Comparison of ENCODE assay signal across 7 mouse cellular contexts in the genomic region with DNA sequence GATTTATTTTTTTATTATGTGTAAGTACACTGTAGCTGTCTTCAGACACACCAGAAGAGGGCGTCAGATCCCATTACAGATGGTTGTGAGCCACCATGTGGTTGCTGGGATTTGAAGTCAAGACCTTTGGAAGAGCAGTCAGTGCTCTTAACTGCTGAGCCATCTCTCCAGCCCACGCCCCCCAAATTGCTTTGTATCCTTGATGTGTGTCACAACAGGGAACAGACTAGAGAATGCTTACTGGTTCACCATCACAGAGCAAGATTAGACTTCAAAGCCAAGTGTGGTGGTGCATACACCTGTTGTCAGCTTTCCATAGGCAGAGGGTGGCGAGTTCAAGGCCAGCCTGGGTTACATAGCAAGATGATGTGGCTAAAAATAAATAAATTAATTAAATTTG. TPM values are rescaled to one million over a fixed set of nuclear protein-coding genes. Genes with fewer than 3 reads are reported as not detected.
DNase-seq lines count a peak whose midpoint lies in the region; ATAC-seq and TF ChIP-seq lines count a peak whose summit lies in the region.
"Not testable (repeated sequence)": the region's sequence is repeated elsewhere in the genome, so short reads cannot be mapped to it uniquely, and the experiment has no call there.

No protein-coding gene starts in this region.

- 46% methylated on average over 3 of the region's 3 CpGs for WGBS in heart, embryonic 11.5 days (ENCODE audit: insufficient replicate concordance)
- 52% methylated on average over 3 of the region's 3 CpGs for WGBS in hindbrain, embryonic 16.5 days
- 48% methylated on average over 3 of the region's 3 CpGs for WGBS in limb, embryonic 11.5 days
- WGBS in lung, embryonic 15.5 days: 50% methylated on average over 3 of the region's 3 CpGs

- not testable (repeated sequence) for H3K4me1 ChIP-seq in MEL (ENCODE audit: control insufficient read depth in 1 of 2, insufficient read depth in 2 of 2, low read length in 2 of 2); embryonic fibroblast, embryonic 13.5 days (ENCODE audit: control insufficient read depth, insufficient read depth, low read length); heart, embryonic 11.5 days (ENCODE audit: control insufficient read depth, insufficient read depth, low read length); hindbrain, embryonic 16.5 days (ENCODE audit: control insufficient read depth, insufficient read depth, low read depth, low read length); limb, embryonic 11.5 days (ENCODE audit: control insufficient read depth, insufficient read depth, low read length); lung, embryonic 15.5 days

- peak overlapping the region; percentile 84 for H3K4me2 ChIP-seq in heart, embryonic 11.5 days
- peak overlapping the region; percentile 97 for H3K4me2 ChIP-seq in hindbrain, embryonic 16.5 days (ENCODE audit: low read length)
- H3K4me2 ChIP-seq in limb, embryonic 11.5 days (ENCODE audit: low read depth, severe bottlenecking): peak overlapping the region; percentile 73
- H3K4me2 ChIP-seq in lung, embryonic 15.5 days: peak overlapping the region; percentile 77
- H3K4me2 ChIP-seq in myocyte (ENCODE audit: low read depth): peak overlapping the region; percentile 94

- not testable (repeated sequence) for H3K27ac ChIP-seq in MEL (ENCODE audit: control insufficient read depth, low read depth, low read length); embryonic fibroblast, embryonic 13.5 days (ENCODE audit: insufficient read depth, low read length); heart, embryonic 11.5 days (ENCODE audit: low read depth, low read length); hindbrain, embryonic 16.5 days (ENCODE audit: low read depth, low read length); limb, embryonic 11.5 days (replicated peaks; ENCODE audit: low read depth, low read length); lung, embryonic 15.5 days

- H3K79me2 ChIP-seq in MEL (ENCODE audit: control insufficient read depth, insufficient read depth, low read length, poor library complexity): peaks cover 14% of the 10 kb centered on the region
- peaks cover 10% of the 10 kb centered on the region for H3K79me2 ChIP-seq in myocyte (ENCODE audit: control insufficient read depth, insufficient read depth)

- not testable (repeated sequence) for ATAC-seq in heart, embryonic 11.5 days (replicated peaks; ENCODE audit: insufficient number of reproducible peaks, low FRiP score, low TSS enrichment); hindbrain, embryonic 16.5 days; limb, embryonic 11.5 days (ENCODE audit: insufficient number of reproducible peaks, low FRiP score, low TSS enrichment, low read depth); lung, embryonic 15.5 days (ENCODE audit: borderline replicate concordance, extremely low read depth, low FRiP score, low TSS enrichment)

- TF ChIP-seq EP300 in MEL (IDR thresholded peaks at IDR 0.05; ENCODE audit: low read depth in 1 of 2, low read length in 2 of 2): not testable (repeated sequence)

- H3K36me3 ChIP-seq in MEL (ENCODE audit: control insufficient read depth in 1 of 2, insufficient read depth in 2 of 2, low read length in 2 of 2); myocyte (ENCODE audit: control insufficient read depth, insufficient read depth): not testable (repeated sequence)
- H3K36me3 ChIP-seq in heart, embryonic 11.5 days (ENCODE audit: control insufficient read depth, insufficient read depth, low read length): peaks cover 15% of the 10 kb centered on the region
- H3K36me3 ChIP-seq in hindbrain, embryonic 16.5 days (ENCODE audit: control insufficient read depth, insufficient read depth, low read length): peaks cover 23% of the 10 kb centered on the region
- peaks cover 17% of the 10 kb centered on the region for H3K36me3 ChIP-seq in limb, embryonic 11.5 days (ENCODE audit: control insufficient read depth, insufficient read depth, low read length)
- peaks cover 30% of the 10 kb centered on the region for H3K36me3 ChIP-seq in lung, embryonic 15.5 days

- not testable (repeated sequence) for TF ChIP-seq POLR2A in MEL (IDR thresholded peaks at IDR 0.05; ENCODE audit: control insufficient read depth in 1 of 2, insufficient read depth in 1 of 2, low read depth in 1 of 2, low read length in 2 of 2, poor library complexity in 1 of 2); embryonic fibroblast, embryonic 13.5 days (IDR thresholded peaks at IDR 0.05; ENCODE audit: low read depth, low read length); myocyte (IDR thresholded peaks at IDR 0.05; ENCODE audit: insufficient read length, low read depth)

- peak overlapping the region; percentile 11 for H3ac ChIP-seq in myocyte (ENCODE audit: control insufficient read depth, insufficient read length)

- peak in 1 of 3 experiments; percentile 17; a peak in 1 of 6 replicates for TF ChIP-seq CTCF in MEL (IDR thresholded peaks at IDR 0.05 in 2 of 3, conservative IDR thresholded peaks at IDR 0.05 in 1 of 3; ENCODE audit: control insufficient read depth in 1 of 3, insufficient read depth in 1 of 3, low read depth in 2 of 3, low read length in 3 of 3, poor library complexity in 1 of 3, severe bottlenecking in 1 of 3)
- TF ChIP-seq CTCF in embryonic fibroblast, embryonic 13.5 days (IDR thresholded peaks at IDR 0.05; ENCODE audit: borderline replicate concordance, insufficient read depth, low read length): not testable (repeated sequence)

- H3K4me3 ChIP-seq in MEL (ENCODE audit: control insufficient read depth in 1 of 2, insufficient read depth in 1 of 2, low read depth in 2 of 2, low read length in 2 of 2): peak overlapping the region; percentile 84 to 97
- H3K4me3 ChIP-seq in embryonic fibroblast, embryonic 13.5 days (ENCODE audit: insufficient read depth, low read length): peak overlapping the region; percentile 81
- H3K4me3 ChIP-seq in heart, embryonic 11.5 days (ENCODE audit: low read depth, low read length): peak overlapping the region; percentile 57
- peak overlapping the region; percentile 82 for H3K4me3 ChIP-seq in hindbrain, embryonic 16.5 days (ENCODE audit: low read length)
- H3K4me3 ChIP-seq in limb, embryonic 11.5 days (ENCODE audit: low read depth, low read length): peak overlapping the region; percentile 84
- peak overlapping the region; percentile 77 for H3K4me3 ChIP-seq in lung, embryonic 15.5 days
- H3K4me3 ChIP-seq in myocyte: peak overlapping the region; percentile 87

- not testable (repeated sequence) for H3K9ac ChIP-seq in MEL (ENCODE audit: control insufficient read depth, low read depth, low read length, poor library complexity, severe bottlenecking); heart, embryonic 11.5 days (ENCODE audit: low read depth, low read length); hindbrain, embryonic 16.5 days (ENCODE audit: low read depth, low read length); limb, embryonic 11.5 days (ENCODE audit: low read length); lung, embryonic 15.5 days

- TF ChIP-seq RAD21 in MEL (IDR thresholded peaks at IDR 0.05; ENCODE audit: low read depth, low read length): not testable (repeated sequence)

- H3K9me3 ChIP-seq in MEL (replicated peaks; ENCODE audit: insufficient read depth, low read length); heart, embryonic 11.5 days (replicated peaks; ENCODE audit: control insufficient read depth, low read length); hindbrain, embryonic 16.5 days (ENCODE audit: control insufficient read depth, low read length); limb, embryonic 11.5 days (ENCODE audit: control insufficient read depth, low read length); lung, embryonic 15.5 days: not testable (repeated sequence)

- not testable (repeated sequence) for DNase-seq in MEL (ENCODE audit: low read depth, low spot score); limb, embryonic 11.5 days (ENCODE audit: low spot score)

- not testable (repeated sequence) for H3K27me3 ChIP-seq in MEL (ENCODE audit: control insufficient read depth in 1 of 2, insufficient read depth in 2 of 2, low read length in 2 of 2); heart, embryonic 11.5 days (ENCODE audit: control insufficient read depth, insufficient read depth, low read length); hindbrain, embryonic 16.5 days (replicated peaks; ENCODE audit: control insufficient read depth, insufficient read depth, low read length); limb, embryonic 11.5 days (ENCODE audit: control insufficient read depth, insufficient read depth, low read length); lung, embryonic 15.5 days; myocyte (ENCODE audit: control insufficient read depth, insufficient read depth, insufficient read length)

RNA-seq across cellular contexts. Expression of gene Rbm19, which starts 0.9 kb away (rescaled TPM):
- 57.1 and 66.3 TPM in 2 replicates for total RNA-seq in MEL (2012; rRNA removed)
- polyA plus RNA-seq in MEL (2012; ENCODE audit: insufficient read depth in 1 of 2, insufficient read length in 2 of 2, low read depth in 1 of 2, low replicate concordance in 2 of 2, missing spikeins in 1 of 2) (10 to 100 TPM in 1 of 2 experiments, not detected in 1; 74.3 TPM), myocyte (2012; fragmentation: generic; extraction: Trizol) (28.3 TPM)
- polyA plus RNA-seq in embryonic fibroblast, embryonic 13.5 days (2011; ENCODE audit: insufficient read length, low read depth, missing spikeins): 16.2 and 16.8 TPM in 2 replicates
- polyA plus RNA-seq in heart, embryonic 11.5 days (2014; fragmentation: Nextera tagmentation; extraction: Ambion mirVana): 13.5 and 15.8 TPM in 2 replicates
- 21.4 and 21.9 TPM in 2 replicates for polyA plus RNA-seq in hindbrain, embryonic 16.5 days (2015; fragmentation: Nextera tagmentation; extraction: Ambion mirVana)
- polyA plus RNA-seq in limb, embryonic 11.5 days (2014; fragmentation: Nextera tagmentation; extraction: Ambion mirVana): 22.5 and 24.2 TPM in 2 replicates
- 19.7 and 21.3 TPM in 2 replicates for polyA plus RNA-seq in lung, embryonic 15.5 days (2015; fragmentation: Nextera tagmentation; extraction: Ambion mirVana)
